Mouse (Mus musculus): ENCODE data around the gene Stx1b. TPM values are rescaled to one million over a fixed set of nuclear protein-coding genes. Genes with fewer than 3 reads are reported as not detected.
"Not testable (repeated sequence)": the region's sequence is repeated elsewhere in the genome, so short reads cannot be mapped to it uniquely, and the experiment has no call there.

The Stx1b gene
- polyA plus RNA-seq, 1 experiment from 2014 or later = 33.3 TPM

GRCm38 (mm10) chr7:127799211-127799610 lies 25.1 kb downstream of the Stx1b start:
- 89% methylated on average over 13 of the region's 13 CpGs for WGBS

DNA sequence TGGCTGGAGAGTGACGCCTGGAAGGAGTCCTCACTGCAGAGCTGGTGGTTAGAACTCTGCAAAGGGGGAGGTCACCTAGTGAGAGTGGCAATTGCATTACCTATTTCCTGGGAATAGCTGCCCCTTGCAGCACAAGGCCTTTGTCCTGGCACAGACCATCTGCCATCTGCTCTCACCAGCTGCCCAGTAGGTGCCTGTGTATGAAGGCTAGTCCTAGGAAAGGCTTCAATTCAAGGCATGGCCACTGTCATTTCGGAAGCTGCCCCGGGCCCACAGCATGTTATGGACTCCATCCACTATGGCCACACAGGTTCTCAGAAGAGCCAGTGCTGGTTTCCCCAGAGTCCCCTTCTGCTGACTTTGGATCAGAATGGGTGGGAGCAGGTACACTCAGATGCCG lies 25.8 kb downstream of the Stx1b start:
- no peak overlapping the region; the same call in 1 of the 2 replicates for H3K27ac ChIP-seq
- WGBS = 95% methylated on average over 4 of the region's 4 CpGs

More at GRCm38 (mm10) chr7:127799211-127799610, 25.1 kb downstream of the Stx1b start:
- no peak overlapping the region for H3K27ac ChIP-seq
- peaks cover 79% of the 10 kb centered on the region for H3K36me3 ChIP-seq
- no peaks in the 10 kb centered on the region for H3K27me3 ChIP-seq
- H3K9me3 ChIP-seq = no peaks in the 10 kb centered on the region
- H3K4me1 ChIP-seq (replicated peaks) = peaks cover 8% of the 10 kb centered on the region; the same call in 1 of the 2 replicates
- H3K9ac ChIP-seq (replicated peaks) = no peak overlapping the region
- ATAC-seq = no peak
- H3K4me2 ChIP-seq (replicated peaks) = no peak overlapping the region
- H3K4me3 ChIP-seq (replicated peaks) = no peak overlapping the region

DNA sequence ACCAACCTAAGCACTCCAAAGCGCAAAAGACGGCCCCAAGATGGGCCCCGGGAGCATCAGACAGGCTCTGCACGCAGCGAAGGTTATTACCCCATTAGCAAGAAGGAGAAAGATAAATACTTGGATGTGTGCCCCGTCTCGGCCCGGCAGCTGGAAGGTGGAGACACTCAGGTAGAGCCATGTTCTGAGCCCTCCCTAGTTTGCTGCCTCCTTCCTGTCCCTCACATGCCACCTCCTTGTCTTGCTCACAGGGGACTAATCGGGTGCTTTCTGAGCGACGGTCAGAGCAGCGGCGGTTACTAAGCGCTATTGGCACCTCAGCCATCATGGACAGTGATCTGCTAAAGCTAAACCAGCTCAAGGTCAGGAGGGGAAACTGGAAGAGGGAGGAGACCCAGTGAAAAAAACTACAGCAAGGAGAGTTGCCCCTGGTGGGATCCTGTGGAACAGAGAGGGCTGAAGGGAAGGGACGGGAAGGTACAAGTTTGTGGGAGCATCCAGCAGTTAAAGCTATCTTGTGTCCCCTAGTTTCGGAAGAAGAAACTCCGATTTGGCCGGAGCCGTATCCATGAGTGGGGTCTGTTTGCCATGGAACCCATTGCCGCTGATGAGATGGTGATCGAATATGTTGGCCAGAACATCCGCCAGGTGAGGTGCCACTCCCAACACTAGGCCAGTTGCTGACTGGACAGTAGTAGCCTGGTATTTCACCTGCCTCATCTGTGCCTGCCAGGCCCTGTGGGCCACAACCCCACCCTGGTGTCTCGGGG lies 27.1 kb downstream of the Stx1b start:
- H3K36me3 ChIP-seq = peaks cover 85% of the 10 kb centered on the region
- ATAC-seq = no peak
- H3K27ac ChIP-seq = no peak overlapping the region
- 93% methylated on average over 23 of the region's 23 CpGs for WGBS
- H3K9ac ChIP-seq (replicated peaks) = no peak overlapping the region
- peaks cover 8% of the 10 kb centered on the region; the same call in 1 of the 2 replicates for H3K4me1 ChIP-seq (replicated peaks)
- no peaks in the 10 kb centered on the region for H3K27me3 ChIP-seq
- no peak overlapping the region for H3K4me3 ChIP-seq (replicated peaks)
- no peak overlapping the region for H3K4me2 ChIP-seq (replicated peaks)
- H3K9me3 ChIP-seq = no peaks in the 10 kb centered on the region

More for the DNA sequence above, 25.8 kb downstream of the Stx1b start:
- peaks cover 8% of the 10 kb centered on the region; the same call in 1 of the 2 replicates for H3K4me1 ChIP-seq (replicated peaks)
- no peak overlapping the region for H3K4me3 ChIP-seq (replicated peaks)
- no peak overlapping the region for H3K4me2 ChIP-seq (replicated peaks)
- ATAC-seq = no peak
- H3K9me3 ChIP-seq = no peaks in the 10 kb centered on the region
- no peak overlapping the region for H3K9ac ChIP-seq (replicated peaks)
- H3K27me3 ChIP-seq = no peaks in the 10 kb centered on the region
- H3K36me3 ChIP-seq = peaks cover 80% of the 10 kb centered on the region

- no peaks in the 10 kb centered on the region for H3K9me3 ChIP-seq
- WGBS = 95% methylated on average over 7 of the region's 7 CpGs
- H3K4me3 ChIP-seq (replicated peaks) = no peak within 1 kb of the TSS
- H3K9ac ChIP-seq (replicated peaks) = no peak within 1 kb of the TSS
- no peaks in the 10 kb centered on the region for H3K27me3 ChIP-seq
- peaks cover 99% of the 10 kb centered on the region for H3K36me3 ChIP-seq
- no peak for ATAC-seq
- H3K4me1 ChIP-seq (replicated peaks) = no peaks in the 10 kb centered on the region
- no peak within 1 kb of the TSS for H3K27ac ChIP-seq
- H3K4me2 ChIP-seq (replicated peaks) = no peak within 1 kb of the TSS
Measured at GRCm38 (mm10) chr7:127785308-127785707, 39.0 kb downstream of the Stx1b start, which contains the start of gene Gm49388. Gene Gm49388 (plus strand): TSS chr7:127785608.

DNA sequence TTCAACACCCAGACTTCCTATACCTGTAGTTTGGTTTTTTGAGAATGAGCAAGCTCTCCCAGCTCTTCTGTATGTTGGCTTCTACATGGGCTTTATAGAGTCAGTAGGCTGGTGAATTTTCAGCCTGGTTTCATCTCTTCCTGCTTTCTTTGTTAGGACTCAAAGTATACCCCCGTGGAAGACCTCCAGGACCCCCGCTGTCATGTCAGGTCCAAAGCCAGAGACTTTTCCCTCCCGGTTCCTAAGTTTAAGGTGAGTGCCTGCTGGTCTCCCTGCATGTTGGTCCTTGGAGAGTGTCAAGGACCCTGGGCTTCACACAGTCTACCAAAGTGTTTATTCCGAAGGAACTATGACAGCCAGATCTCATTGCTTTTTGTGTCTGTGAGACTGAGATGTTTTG lies 46.0 kb downstream of the Stx1b start:
- WGBS = 82% methylated on average over 4 of the region's 4 CpGs
- peak overlapping the region; percentile 90 for H3K4me3 ChIP-seq (replicated peaks)
- no peaks in the 10 kb centered on the region for H3K9me3 ChIP-seq
- peak overlapping the region; percentile 92 for H3K9ac ChIP-seq (replicated peaks)
- peaks cover 17% of the 10 kb centered on the region for H3K4me1 ChIP-seq (replicated peaks)
- no peaks in the 10 kb centered on the region for H3K27me3 ChIP-seq
- peak overlapping the region; percentile 78 for H3K4me2 ChIP-seq (replicated peaks)
- H3K36me3 ChIP-seq = peaks cover 47% of the 10 kb centered on the region
- H3K27ac ChIP-seq = no peak overlapping the region
- no peak for ATAC-seq

DNA sequence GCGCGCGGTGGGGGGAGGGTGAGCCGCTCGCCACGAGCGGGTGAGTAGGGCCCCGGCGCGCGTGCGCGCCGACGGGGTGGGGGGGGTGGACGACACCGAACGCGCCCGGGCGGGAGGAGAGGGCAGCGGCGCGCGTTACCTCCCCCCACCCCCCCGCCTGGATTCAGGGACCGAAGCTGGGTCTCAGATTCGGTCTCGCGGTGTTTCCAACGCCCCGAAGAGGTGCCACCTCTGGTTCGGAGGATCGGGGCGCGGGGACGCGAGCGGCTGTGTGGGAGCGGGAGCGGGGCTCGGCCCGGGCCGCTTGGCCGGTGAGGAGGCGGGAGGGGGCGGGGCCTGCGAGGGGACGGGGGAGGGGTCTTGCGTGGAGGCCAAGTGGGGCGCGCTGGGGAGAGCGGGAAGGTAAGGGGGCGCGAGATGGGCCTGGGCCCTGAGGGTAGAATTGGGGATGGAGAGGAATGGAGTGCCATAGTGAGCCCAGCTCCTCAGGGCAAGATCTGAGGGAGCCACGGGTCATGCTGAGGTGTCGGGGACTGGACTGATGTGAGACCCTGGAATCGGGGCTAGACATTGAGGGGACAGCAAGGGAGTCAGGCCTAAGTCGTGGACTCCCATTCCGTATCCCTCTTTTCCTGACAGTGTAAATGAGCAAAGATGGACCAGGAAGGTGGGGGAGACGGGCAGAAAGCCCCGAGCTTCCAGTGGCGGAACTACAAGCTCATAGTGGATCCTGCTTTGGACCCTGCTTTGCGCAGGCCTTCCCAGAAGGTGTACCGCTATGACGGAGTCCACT lies 46.7 kb downstream of the Stx1b start:
- Histone ChIP-seq H3K27ac (peak overlapping the region; percentile 98), H3K27me3 (no peaks in the 10 kb centered on the region), H3K4me2 (replicated peaks) (peak overlapping the region; percentile 78), H3K9me3 (no peaks in the 10 kb centered on the region), H3K9ac (replicated peaks) (peak overlapping the region; percentile 92), H3K4me3 (replicated peaks) (peak overlapping the region; percentile 90), H3K4me1 (replicated peaks) (peaks cover 17% of the 10 kb centered on the region), H3K36me3 (peaks cover 41% of the 10 kb centered on the region)
- peak; percentile 57 for ATAC-seq
- WGBS = 6% methylated on average over 35 of the region's 66 CpGs

DNA sequence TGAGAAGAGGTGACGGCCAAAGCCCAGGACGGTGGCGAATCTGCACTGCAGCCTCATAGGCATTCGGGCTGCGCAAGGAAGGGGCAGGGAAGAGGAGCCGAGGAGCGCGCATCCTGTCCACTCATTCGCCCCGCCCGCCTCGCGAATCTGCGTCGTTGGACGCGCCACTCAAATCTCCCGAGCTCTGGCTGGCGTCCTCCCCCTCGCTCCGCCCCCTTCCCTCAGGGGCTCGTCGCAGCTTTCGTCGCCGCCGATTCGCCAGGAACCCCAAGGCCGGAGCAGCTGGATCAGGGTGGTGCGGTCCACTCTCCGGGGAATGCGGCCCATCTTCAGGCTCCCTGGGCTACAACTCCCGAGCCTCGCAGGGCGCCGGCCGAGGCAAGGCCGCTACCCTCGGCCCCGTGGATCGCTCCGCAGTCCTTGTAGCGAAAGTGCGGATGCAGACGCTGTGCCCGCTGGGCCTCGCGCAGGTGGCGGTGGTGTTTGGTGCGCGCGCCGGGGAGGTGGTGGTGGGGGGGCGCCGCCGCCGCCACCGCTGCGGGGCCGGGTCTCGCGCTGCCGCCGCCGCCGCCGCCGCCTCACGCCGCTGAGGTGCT lies 47.4 kb downstream of the Stx1b start:
- under 1% methylated on average over 46 of the region's 70 CpGs for WGBS
- H3K4me3 ChIP-seq (replicated peaks) = peak overlapping the region; percentile 90
- H3K27ac ChIP-seq = peak overlapping the region; percentile 98
- H3K4me1 ChIP-seq (replicated peaks) = peaks cover 17% of the 10 kb centered on the region
- H3K9me3 ChIP-seq = no peaks in the 10 kb centered on the region
- peaks cover 34% of the 10 kb centered on the region for H3K36me3 ChIP-seq
- peak overlapping the region; percentile 92 for H3K9ac ChIP-seq (replicated peaks)
- no peaks in the 10 kb centered on the region for H3K27me3 ChIP-seq
- ATAC-seq = peak; percentile 92
- H3K4me2 ChIP-seq (replicated peaks) = peak overlapping the region; percentile 78

DNA sequence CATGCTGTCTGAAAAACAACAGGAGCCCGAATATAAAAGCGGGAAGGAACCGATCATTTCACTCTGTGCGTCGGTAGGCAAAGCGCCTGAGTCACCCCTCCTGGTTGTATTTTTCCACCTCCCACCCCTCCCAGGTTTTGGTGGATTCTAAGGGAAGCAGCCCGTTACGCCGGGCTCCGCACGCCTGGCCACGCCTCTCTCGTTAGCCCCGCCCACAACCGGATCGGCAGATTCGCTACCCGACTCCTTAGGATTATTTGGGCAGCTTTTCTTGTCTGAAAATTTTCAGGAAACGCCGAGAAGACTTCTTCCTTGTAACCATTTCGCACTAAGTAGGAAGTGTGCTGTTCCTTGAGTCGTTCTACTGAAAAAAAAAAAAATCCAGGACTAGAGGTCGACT lies 47.9 kb downstream of the Stx1b start, which contains the start of gene Setd1a:
Gene Setd1a, plus strand, starts transcription at position 245 of the 400 bp plus-strand sequence.
- no peaks in the 10 kb centered on the region for H3K9me3 ChIP-seq
- peak within 1 kb of the TSS; percentile 90 for H3K4me3 ChIP-seq (replicated peaks)
- H3K36me3 ChIP-seq = peaks cover 29% of the 10 kb centered on the region
- under 1% methylated on average over 23 of the region's 23 CpGs for WGBS
- H3K4me2 ChIP-seq (replicated peaks) = peak within 1 kb of the TSS; percentile 78
- peak within 1 kb of the TSS; percentile 92 for H3K9ac ChIP-seq (replicated peaks)
- no peaks in the 10 kb centered on the region for H3K27me3 ChIP-seq
- peak; percentile 62 for ATAC-seq
- peak within 1 kb of the TSS; percentile 98 for H3K27ac ChIP-seq
- H3K4me1 ChIP-seq (replicated peaks) = peaks cover 17% of the 10 kb centered on the region

DNA sequence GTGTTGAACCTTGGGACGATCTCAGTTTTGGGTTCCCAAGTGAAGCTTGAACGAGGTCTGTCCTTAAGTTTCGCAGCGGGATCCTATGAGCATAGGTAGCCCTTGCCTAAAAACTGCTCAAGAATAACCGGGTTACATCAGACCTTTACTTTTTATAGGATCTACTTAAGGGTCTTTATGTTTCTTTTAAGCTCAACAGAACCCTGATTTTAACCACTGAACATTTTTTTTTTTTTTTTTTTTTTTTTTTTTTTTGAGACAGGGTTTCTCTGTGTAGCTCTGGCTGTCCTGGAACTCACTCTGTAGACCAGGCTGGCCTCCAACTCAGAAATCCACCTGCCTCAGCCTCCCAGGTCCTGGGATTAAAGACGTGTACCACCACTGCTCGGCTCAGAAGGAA lies 48.5 kb downstream of the Stx1b start:
- Histone ChIP-seq H3K4me3 (replicated peaks) (peak overlapping the region; percentile 90), H3K4me1 (replicated peaks) (peaks cover 18% of the 10 kb centered on the region), H3K36me3 (peaks cover 23% of the 10 kb centered on the region), H3K9ac (replicated peaks) (peak overlapping the region; percentile 92), H3K27ac (peak overlapping the region; percentile 98), H3K4me2 (replicated peaks) (peak overlapping the region; percentile 78)
- not testable (repeated sequence) for ATAC-seq, H3K9me3 ChIP-seq, H3K27me3 ChIP-seq
- WGBS = 79% methylated on average over 7 of the region's 7 CpGs

DNA sequence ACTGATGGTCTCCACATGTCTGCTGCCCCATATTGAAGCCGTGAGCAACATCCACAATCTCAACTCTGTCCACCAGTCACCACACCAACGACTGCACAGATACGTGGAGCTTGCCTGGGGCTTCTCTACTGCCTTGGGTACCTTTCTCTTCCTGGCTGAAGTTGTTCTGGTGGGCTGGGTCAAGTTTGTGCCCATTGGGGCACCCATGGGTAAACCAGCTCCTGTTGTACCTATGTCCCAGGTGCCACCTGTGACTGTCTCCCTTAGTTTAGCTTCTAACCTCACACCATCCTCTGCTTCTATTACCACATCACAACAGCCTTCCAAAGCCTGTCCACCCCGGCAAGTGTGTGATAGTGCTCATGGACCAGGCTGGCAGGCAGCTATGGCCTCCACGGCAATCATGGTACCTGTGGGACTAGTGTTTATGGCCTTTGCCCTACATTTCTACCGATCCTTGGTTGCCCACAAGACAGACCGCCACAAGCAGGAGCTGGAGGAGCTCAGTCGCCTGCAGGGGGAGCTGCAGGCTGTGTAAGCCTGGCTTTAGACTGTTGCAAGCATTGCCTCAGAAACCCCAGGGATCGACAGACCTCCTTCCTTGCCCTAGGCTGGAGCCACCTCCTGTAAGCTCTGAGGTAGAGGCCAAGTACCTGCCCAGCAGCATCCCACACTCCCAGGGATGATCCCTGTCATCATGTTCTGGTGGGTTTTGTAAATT lies 50.5 kb downstream of the Stx1b start:
- WGBS = 45% methylated on average over 9 of the region's 9 CpGs
- Histone ChIP-seq H3K36me3 (peaks cover 3% of the 10 kb centered on the region; the same call in 1 of the 2 replicates), H3K9ac (replicated peaks) (peak overlapping the region; percentile 29; the same call in 1 of the 2 replicates), H3K4me1 (replicated peaks) (peaks cover 38% of the 10 kb centered on the region), H3K4me3 (replicated peaks) (no peak overlapping the region), H3K27ac (no peak overlapping the region), H3K27me3 (no peaks in the 10 kb centered on the region), H3K4me2 (replicated peaks) (no peak overlapping the region), H3K9me3 (no peaks in the 10 kb centered on the region)
- no peak for ATAC-seq

DNA sequence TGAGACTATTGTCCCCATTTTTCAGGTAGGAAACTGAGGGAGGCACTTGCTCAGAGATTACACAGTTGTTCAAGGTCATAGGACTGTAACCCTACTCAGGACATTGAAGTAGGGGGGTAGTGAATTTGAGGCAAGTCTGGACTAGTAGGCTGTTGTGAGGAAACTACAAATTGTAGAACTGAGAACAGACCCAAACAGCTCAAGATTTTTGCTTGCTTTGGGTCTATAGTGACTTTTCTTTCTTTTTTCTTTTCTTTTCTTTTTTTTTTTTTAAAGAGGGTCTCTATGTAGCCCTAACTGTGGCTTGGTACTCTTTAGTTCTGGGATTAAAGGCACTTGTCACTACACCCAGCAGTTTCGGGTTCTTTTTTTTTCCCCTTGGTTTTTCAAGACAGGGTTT lies 51.8 kb downstream of the Stx1b start:
- Histone ChIP-seq H3K27me3 (no peaks in the 10 kb centered on the region), H3K9me3 (no peaks in the 10 kb centered on the region), H3K4me2 (replicated peaks) (no peak overlapping the region), H3K9ac (replicated peaks) (no peak overlapping the region), H3K36me3 (peaks cover 11% of the 10 kb centered on the region), H3K4me3 (replicated peaks) (no peak overlapping the region), H3K4me1 (replicated peaks) (peaks cover 36% of the 10 kb centered on the region), H3K27ac (no peak overlapping the region)
- ATAC-seq = no peak
- WGBS = 79% methylated on average over 1 of the region's 1 CpGs

Measured in midbrain, embryonic 13.5 days (tissue).